In genomic region chr7:49069396-49069961, GRCm38 (mm10) we compare ENCODE assay signal across 29 mouse cellular contexts.
DNase-seq lines count a peak whose midpoint lies in the region; ATAC-seq lines count a peak whose summit lies in the region.
"Had no signal": no experiment of that assay in that cellular context is flagged by ENCODE, and none has a peak within 500 bp of the region (broad histone marks: within the 10 kb centered on the region; RNA-seq: fewer than 3 reads in every experiment).

No protein-coding gene starts in this region.

- no peaks in the 10 kb centered on the region for H3K9me3 ChIP-seq in midbrain, embryonic 11.5 days (ENCODE audit: control insufficient read depth, low read length)
- H3K9me3 ChIP-seq in midbrain, embryonic 14.5 days (ENCODE audit: control insufficient read depth, low read length): no peaks in the 10 kb centered on the region
- H3K9me3 ChIP-seq: embryonic facial prominence, embryonic 15.5 days; forebrain, embryonic 12.5 days; hindbrain, embryonic 13.5 days; limb, embryonic 10.5 days; limb, embryonic 15.5 days; liver, embryonic 15.5 days; neural tube, embryonic 12.5 days had no signal

- peak; percentile 59 for DNase-seq in embryo, embryonic 10 days (ENCODE audit: low spot score)
- no peak for DNase-seq in embryo, embryonic 11 days
- DNase-seq in kidney, adult 9 months: peak; percentile 13
- no peak for DNase-seq in kidney, postnatal 25 days
- no peak for DNase-seq in midbrain, embryonic 11.5 days (ENCODE audit: low spot score, missing footprints)
- no peak for DNase-seq in midbrain, embryonic 14.5 days
- peak; percentile 27 for DNase-seq in ZHBTc4 (ENCODE audit: low read depth, low spot score)
- DNase-seq in frontal cortex, postnatal 10 days (ENCODE audit: low spot score in 2 of 2): no peak
- DNase-seq: adrenal gland, postnatal 14 days; cerebellum, adult 11 months; cerebellum, adult 9-10 months; forebrain, postnatal 0 days; gastrocnemius, postnatal 10 days; heart, postnatal 14 days; kidney, postnatal 10 days; layer of hippocampus, adult 9-11 months; lung, embryonic 14.5 days; lung, postnatal 14 days; thymus, adult 2 months; thymus, postnatal 36 days had no signal

- H3K27ac ChIP-seq in midbrain, embryonic 11.5 days (ENCODE audit: low read depth, low read length): peak overlapping the region; percentile 27; the same call in 1 of the 2 replicates
- no peak overlapping the region for H3K27ac ChIP-seq in midbrain, embryonic 14.5 days (replicated peaks; ENCODE audit: low read depth, low read length)
- H3K27ac ChIP-seq: embryonic facial prominence, embryonic 15.5 days; forebrain, embryonic 12.5 days; limb, embryonic 10.5 days; limb, embryonic 15.5 days; liver, embryonic 15.5 days; neural tube, embryonic 12.5 days had no signal

- no peak overlapping the region for H3K9ac ChIP-seq in midbrain, embryonic 11.5 days (ENCODE audit: low read length)
- H3K9ac ChIP-seq in midbrain, embryonic 14.5 days (replicated peaks; ENCODE audit: low read length): no peak overlapping the region
- H3K9ac ChIP-seq: embryonic facial prominence, embryonic 15.5 days; forebrain, embryonic 12.5 days; forebrain, postnatal 0 days; limb, embryonic 15.5 days; liver, embryonic 15.5 days; lung, embryonic 14.5 days; neural tube, embryonic 12.5 days had no signal

- H3K36me3 ChIP-seq in midbrain, embryonic 11.5 days (ENCODE audit: control insufficient read depth, insufficient read depth, low read length): no peaks in the 10 kb centered on the region
- no peaks in the 10 kb centered on the region for H3K36me3 ChIP-seq in midbrain, embryonic 14.5 days (ENCODE audit: control insufficient read depth, insufficient read depth, low read length)
- H3K36me3 ChIP-seq: embryonic facial prominence, embryonic 15.5 days; forebrain, embryonic 12.5 days; hindbrain, embryonic 13.5 days; limb, embryonic 10.5 days; limb, embryonic 15.5 days; liver, embryonic 15.5 days; neural tube, embryonic 12.5 days had no signal

- peaks cover 66% of the 10 kb centered on the region for H3K4me1 ChIP-seq in midbrain, embryonic 11.5 days (ENCODE audit: control insufficient read depth, insufficient read depth, low read length)
- peaks cover 65% of the 10 kb centered on the region for H3K4me1 ChIP-seq in midbrain, embryonic 14.5 days (ENCODE audit: control insufficient read depth, insufficient read depth, low read length)
- H3K4me1 ChIP-seq: limb, embryonic 15.5 days; liver, embryonic 15.5 days had no signal

- H3K4me2 ChIP-seq in midbrain, embryonic 11.5 days: no peak overlapping the region
- H3K4me2 ChIP-seq in midbrain, embryonic 14.5 days (ENCODE audit: low read length): no peak overlapping the region
- H3K4me2 ChIP-seq: embryonic facial prominence, embryonic 15.5 days; forebrain, embryonic 12.5 days; hindbrain, embryonic 13.5 days; limb, embryonic 15.5 days; liver, embryonic 15.5 days; lung, embryonic 14.5 days; neural tube, embryonic 12.5 days had no signal

- peaks cover 2% of the 10 kb centered on the region; the same call in 1 of the 2 replicates for H3K27me3 ChIP-seq in midbrain, embryonic 11.5 days (ENCODE audit: control insufficient read depth, insufficient read depth, low read length)
- H3K27me3 ChIP-seq in midbrain, embryonic 14.5 days (ENCODE audit: control insufficient read depth, insufficient read depth, low read length): no peaks in the 10 kb centered on the region
- H3K27me3 ChIP-seq: hindbrain, embryonic 13.5 days; liver, embryonic 15.5 days; neural tube, embryonic 12.5 days had no signal

- H3K4me3 ChIP-seq in midbrain, embryonic 11.5 days (ENCODE audit: low read depth, low read length): no peak overlapping the region
- no peak overlapping the region for H3K4me3 ChIP-seq in midbrain, embryonic 14.5 days (replicated peaks; ENCODE audit: low read depth, low read length)
- H3K4me3 ChIP-seq: embryonic facial prominence, embryonic 15.5 days; forebrain, embryonic 12.5 days; hindbrain, embryonic 13.5 days; limb, embryonic 10.5 days; limb, embryonic 15.5 days; liver, embryonic 15.5 days; myocyte; neural tube, embryonic 12.5 days had no signal

- ATAC-seq in midbrain, embryonic 11.5 days (ENCODE audit: low FRiP score): no peak
- no peak for ATAC-seq in midbrain, embryonic 14.5 days (ENCODE audit: low FRiP score, low TSS enrichment)
- ATAC-seq: forebrain, postnatal 0 days; intestine, postnatal 0 days had no signal

- 49% methylated on average over 12 of the region's 12 CpGs for WGBS in midbrain, embryonic 11.5 days
- WGBS in midbrain, embryonic 14.5 days: 44% methylated on average over 12 of the region's 12 CpGs

Comparison
In these comparisons a context has a peak if more than half of its experiments do, and no peak if none do; other contexts are left out.
1. DNase-seq: peak in embryo, embryonic 10 days (single experiment), kidney, adult 9 months (single experiment) and ZHBTc4 (single experiment); none in embryo, embryonic 11 days (single experiment), kidney, postnatal 25 days (0 of 2), midbrain, embryonic 11.5 days (single experiment), midbrain, embryonic 14.5 days (single experiment) and frontal cortex, postnatal 10 days (0 of 2).